Mouse (Mus musculus): Measurements from ENCODE around the gene Tmem19.

GRCm38 (mm10) chr10:115314582-115315452 lies 47.5 kb downstream of the Tmem19 start:
- no peak for TF ChIP-seq FOSL1 (IDR thresholded peaks at IDR 0.05; ENCODE audit: insufficient read depth, low read length, poor library complexity, severe bottlenecking)
- no peak for TF ChIP-seq CTCF (IDR thresholded peaks at IDR 0.05; ENCODE audit: control insufficient read depth, insufficient read depth, insufficient read length)

Data from C2C12 (cell line).